Mouse (Mus musculus) cerebellum, postnatal 10 days (tissue): ENCODE measurements around the gene Nfic.
A peak's percentile ranks its signal among the peaks of the same experiment; 100 is the strongest.

Experiments used
- DNase-seq, 2 experiments: peaks; one replicate each; pipeline ENCODE4 v3.0.0; 2021; ENCODE audit warnings: mixed read lengths in 2 of 2

Gene Nfic

GRCm38 (mm10) chr10:81485060-81485449 is 29.6 kb upstream of the Nfic start:
- no peak for DNase-seq

- no peak for DNase-seq
These were observed 29.1 kb upstream of the Nfic start for GRCm38 (mm10) chr10:81484441-81485059.

- DNase-seq: peak; percentile 73 to 79
These were observed 28.5 kb upstream of the Nfic start for GRCm38 (mm10) chr10:81483983-81484382.

- DNase-seq: peak; percentile 85 to 88
These were observed 27.1 kb upstream of the Nfic start, which contains the start of gene Celf5 for GRCm38 (mm10) chr10:81482533-81482889. Celf5 (minus strand) TSS chr10:81482709.

- peak; percentile 64 to 67 for DNase-seq
These were observed 26.4 kb upstream of the Nfic start for GRCm38 (mm10) chr10:81481605-81482532.

- no peak for DNase-seq
These were observed 19.0 kb upstream of the Nfic start for GRCm38 (mm10) chr10:81474461-81474860.

- DNase-seq: peak; percentile 90
These were observed 17.6 kb upstream of the Nfic start for GRCm38 (mm10) chr10:81473003-81473451.

GRCm38 (mm10) chr10:81472403-81473002 is 17.1 kb upstream of the Nfic start:
- peak in 1 of 2 experiments; percentile 52 for DNase-seq

- peak; percentile 67 to 71 for DNase-seq
These were observed 15.0 kb upstream of the Nfic start for GRCm38 (mm10) chr10:81470454-81470853.

GRCm38 (mm10) chr10:81469253-81469652 is 13.8 kb upstream of the Nfic start:
- DNase-seq: no peak

GRCm38 (mm10) chr10:81467670-81468235 is 12.3 kb upstream of the Nfic start:
- DNase-seq: peak in 1 of 2 experiments; percentile 37

- peak in 1 of 2 experiments; percentile 12 for DNase-seq
These were observed 11.4 kb upstream of the Nfic start for GRCm38 (mm10) chr10:81466881-81467280.

GRCm38 (mm10) chr10:81466066-81466465 is 10.6 kb upstream of the Nfic start:
- DNase-seq: no peak

- peak in 1 of 2 experiments; percentile 23 for DNase-seq
These were observed 9.8 kb upstream of the Nfic start for GRCm38 (mm10) chr10:81465265-81465645.

- peak; percentile 75 to 79 for DNase-seq
These were observed 9.2 kb upstream of the Nfic start for GRCm38 (mm10) chr10:81464405-81465264.

GRCm38 (mm10) chr10:81463531-81463930 is 8.1 kb upstream of the Nfic start:
- peak in 1 of 2 experiments; percentile 6 for DNase-seq

- peak in 1 of 2 experiments; percentile 17 for DNase-seq
These were observed 7.5 kb upstream of the Nfic start for GRCm38 (mm10) chr10:81462917-81463316.

GRCm38 (mm10) chr10:81462415-81462804 is 7.0 kb upstream of the Nfic start:
- peak; percentile 36 to 45 for DNase-seq

- DNase-seq: peak; percentile 15 to 18
These were observed 6.4 kb upstream of the Nfic start for GRCm38 (mm10) chr10:81461673-81462414.

GRCm38 (mm10) chr10:81460951-81461350 is 5.5 kb upstream of the Nfic start:
- peak; percentile 34 to 36 for DNase-seq

- peak; percentile 64 to 69 for DNase-seq
These were observed 5.0 kb upstream of the Nfic start for GRCm38 (mm10) chr10:81460471-81460870.
